Mouse (Mus musculus) hematopoietic stem cell, adult 5-6 weeks (primary cell): ENCODE measurements at regions not wholly inside any gene's neighbourhood (a gene's known extent, or its start where the extent isn't known, plus 50 kb on each side); places are given as distances from the start of the nearest gene placed in this dataset.

Experiments
- ATAC-seq, 2 experiments: fragments of 125-278 bp in 1 of 2; replicated peaks in 1 of 2; 2 replicates each; pipeline ENCODE4 v1.8.0; 2016 to 2017; ENCODE audit warnings: inconsistent platforms in 2 of 2, mild to moderate bottlenecking in 2 of 2, moderate number of reproducible peaks in 2 of 2, low read depth in 1 of 2, moderate TSS enrichment in 1 of 2; ENCODE audit not compliant: low FRiP score in 2 of 2, poor library complexity in 2 of 2, severe bottlenecking in 2 of 2, insufficient read depth in 1 of 2, low TSS enrichment in 1 of 2

DNA sequence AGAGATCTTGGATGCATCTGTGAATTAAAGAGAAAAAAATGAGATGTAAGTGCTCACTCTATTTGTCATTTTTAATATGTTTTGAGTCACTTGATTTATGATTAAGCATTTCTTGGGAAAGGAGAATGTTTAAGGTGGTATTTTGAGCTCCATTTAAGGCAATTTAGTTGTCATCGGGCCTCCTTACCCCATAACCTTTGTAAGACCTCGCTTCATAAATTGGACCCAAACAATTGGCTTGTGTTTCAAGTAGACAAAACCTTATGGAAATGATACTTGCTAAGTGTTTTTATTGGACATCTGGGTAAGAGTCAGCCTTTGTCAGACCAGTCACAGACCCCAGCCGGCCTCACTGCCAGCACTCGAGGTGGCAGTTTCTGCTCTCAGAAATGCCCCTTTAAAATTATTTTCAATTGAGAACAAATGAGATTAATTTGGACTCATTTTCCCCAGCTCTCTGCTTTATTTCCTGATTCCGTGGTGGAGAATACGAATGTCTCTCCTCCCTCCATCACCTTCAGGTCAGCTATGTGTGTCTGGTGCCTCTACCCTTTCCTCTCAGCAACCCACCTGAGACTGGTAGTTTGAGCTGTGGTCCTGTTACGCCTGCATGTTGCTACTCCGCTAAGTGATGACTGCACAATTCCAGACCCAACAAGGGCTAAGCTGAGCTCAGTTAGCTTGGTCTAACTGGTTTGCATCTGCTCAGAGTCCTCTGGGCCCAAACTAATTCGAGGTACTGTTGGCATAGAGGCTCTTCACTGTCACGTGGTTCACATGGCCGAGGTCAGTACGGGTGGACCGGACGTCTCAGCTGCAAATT lies 78.7 kb upstream of the Veph1 start:
- no peak for ATAC-seq

DNA sequence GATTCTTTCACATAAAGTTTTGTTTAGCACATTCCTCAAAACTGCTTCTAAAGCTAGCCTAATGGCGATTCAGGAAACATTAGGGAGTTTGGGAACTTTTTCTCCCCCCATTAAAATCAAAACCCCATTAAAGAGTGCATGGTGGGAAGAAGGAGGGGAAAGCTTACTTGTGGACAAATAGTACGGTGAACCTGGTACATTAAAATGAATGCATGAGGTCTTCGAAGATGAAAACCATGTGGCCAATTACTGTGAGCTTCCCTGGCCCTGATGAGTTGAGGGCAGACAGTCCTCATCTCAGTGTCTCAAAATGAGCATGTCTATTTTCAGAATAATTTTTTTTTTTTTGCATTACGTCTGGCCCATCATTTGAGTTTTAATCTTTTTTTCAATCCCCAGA lies 78.0 kb upstream of the Veph1 start:
- ATAC-seq = no peak

DNA sequence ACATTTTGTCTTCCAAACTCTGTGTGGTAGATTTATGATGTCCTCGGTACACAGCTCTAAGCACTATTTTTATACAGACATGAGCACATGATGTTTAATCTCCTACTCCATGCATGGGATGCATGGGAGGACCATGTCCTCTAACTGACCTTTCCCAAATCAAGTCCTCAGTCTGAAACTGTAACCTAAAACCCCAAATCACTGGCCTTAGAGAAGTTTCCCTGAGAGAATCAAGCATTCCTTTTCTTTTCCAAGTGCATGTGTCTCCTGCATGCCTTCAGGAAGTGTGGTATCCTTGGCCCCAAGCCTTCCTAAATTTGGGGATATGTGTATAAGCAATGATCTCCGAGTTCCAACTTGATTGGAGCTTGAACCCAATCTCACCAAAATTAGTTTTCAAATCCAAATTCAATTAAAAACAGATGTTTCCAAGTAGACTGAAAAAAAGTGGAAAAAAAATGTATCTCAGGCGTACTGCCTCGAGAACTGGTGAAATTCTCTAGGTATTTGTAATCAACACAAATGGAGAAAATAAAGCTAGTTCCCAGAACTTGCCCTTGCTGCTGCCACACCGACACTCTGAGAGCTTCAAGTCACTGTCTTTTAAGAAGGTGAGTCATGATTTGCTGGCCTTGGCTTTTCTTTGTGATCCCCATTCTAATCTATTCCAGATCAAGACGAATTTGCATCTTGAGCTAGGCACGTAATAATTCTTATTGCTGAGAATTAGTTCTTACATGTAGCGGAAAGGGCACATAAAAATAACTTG lies 77.4 kb upstream of the Veph1 start:
- ATAC-seq = no peak
